Mouse (Mus musculus): ENCODE measurements around the gene Fgf16.

The Fgf16 gene

GRCm38 (mm10) chrX:105764162-105765004 is at the start of gene Fgf16:
Gene Fgf16, plus strand, starts transcription at chrX:105764279.
- no peak for DNase-seq (ENCODE audit: low spot score in 2 of 2)

GRCm38 (mm10) chrX:105714740-105715139 is 49.3 kb upstream of the Fgf16 start:
- DNase-seq (ENCODE audit: low spot score in 2 of 2): no peak

- no peak for DNase-seq (ENCODE audit: low spot score in 2 of 2)
Measured at GRCm38 (mm10) chrX:105715789-105716321, 48.2 kb upstream of the Fgf16 start.

GRCm38 (mm10) chrX:105718388-105718787 is 45.7 kb upstream of the Fgf16 start:
- no peak for DNase-seq (ENCODE audit: low spot score in 2 of 2)

GRCm38 (mm10) chrX:105718943-105719342 is 45.1 kb upstream of the Fgf16 start:
- no peak for DNase-seq (ENCODE audit: low spot score in 2 of 2)

- DNase-seq (ENCODE audit: low spot score in 2 of 2): no peak
Measured at GRCm38 (mm10) chrX:105724174-105724573, 39.9 kb upstream of the Fgf16 start.

- DNase-seq (ENCODE audit: low spot score in 2 of 2): no peak
Measured at GRCm38 (mm10) chrX:105762847-105763527, 1.1 kb upstream of the Fgf16 start.

GRCm38 (mm10) chrX:105763612-105764011 is 467 bp upstream of the Fgf16 start:
- DNase-seq (ENCODE audit: low spot score in 2 of 2): no peak

- no peak for DNase-seq (ENCODE audit: low spot score in 2 of 2)
Measured at GRCm38 (mm10) chrX:105765005-105765706, 1.1 kb downstream of the Fgf16 start.

GRCm38 (mm10) chrX:105766013-105766412 is 1.9 kb downstream of the Fgf16 start:
- no peak for DNase-seq (ENCODE audit: low spot score in 2 of 2)

GRCm38 (mm10) chrX:105767177-105767764 is 3.2 kb downstream of the Fgf16 start:
- DNase-seq (ENCODE audit: low spot score in 2 of 2): no peak

GRCm38 (mm10) chrX:105767932-105768331 is 3.9 kb downstream of the Fgf16 start:
- no peak for DNase-seq (ENCODE audit: low spot score in 2 of 2)

- DNase-seq (ENCODE audit: low spot score in 2 of 2): no peak
Measured at GRCm38 (mm10) chrX:105773281-105773680, 9.2 kb downstream of the Fgf16 start.

GRCm38 (mm10) chrX:105794806-105795403 is 30.8 kb downstream of the Fgf16 start:
- DNase-seq (ENCODE audit: low spot score in 2 of 2): no peak

GRCm38 (mm10) chrX:105824462-105824861 is 60.4 kb downstream of the Fgf16 start:
- no peak for DNase-seq (ENCODE audit: low spot score in 2 of 2)

All from frontal cortex, postnatal 10 days (tissue).